Mouse (Mus musculus): ENCODE measurements around the gene Rmi2.

The Rmi2 gene

DNA sequence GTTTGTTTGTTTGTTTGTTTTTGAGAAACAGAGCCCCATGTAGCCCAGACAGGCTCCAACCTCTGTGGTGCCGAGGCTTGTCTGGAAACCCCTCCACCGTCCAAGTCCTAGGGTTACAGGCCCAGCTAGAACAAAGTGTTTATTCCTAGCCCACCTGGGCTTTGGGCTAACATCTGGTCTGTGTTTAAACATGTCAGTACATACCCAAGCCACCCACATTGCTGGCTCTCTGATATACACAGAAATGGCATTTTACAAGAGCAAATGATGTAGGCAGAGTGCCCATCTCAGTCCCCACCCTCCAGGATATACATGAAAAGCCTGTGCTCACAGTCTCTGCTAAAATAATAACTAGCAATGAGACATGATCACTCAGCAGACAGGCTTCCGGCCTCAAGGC, 81.4 kb downstream of the Rmi2 start:
- CTCF ChIA-PET = no interaction called here

- CTCF ChIA-PET = no interaction called here
Measured at GRCm38 (mm10) chr16:10919856-10920255, 85.0 kb downstream of the Rmi2 start.

DNA sequence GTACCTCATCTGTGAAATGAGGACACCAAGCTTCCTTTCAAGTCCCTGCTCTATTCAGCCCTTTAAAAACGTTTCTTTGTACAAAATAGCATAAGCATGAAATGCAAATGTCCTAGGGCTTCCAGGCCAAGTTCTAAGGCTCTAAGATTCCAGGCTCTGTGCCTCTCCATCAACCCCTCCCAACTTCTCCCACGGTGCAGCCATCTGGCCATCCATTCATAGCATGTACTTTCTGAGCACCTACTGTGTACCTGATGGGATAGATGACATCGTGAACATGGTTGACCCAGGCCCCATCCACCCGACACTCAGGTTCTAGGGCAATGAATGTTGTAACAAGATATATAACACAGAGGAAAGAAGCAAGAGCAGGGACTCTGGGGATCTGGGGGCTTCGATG, 88.7 kb downstream of the Rmi2 start:
- CTCF ChIA-PET = interaction anchor here (0.6 kb wide), 1 partner anchor 321 kb away, joined by 20 read pairs; no protein-coding TSS in a partner anchor

DNA sequence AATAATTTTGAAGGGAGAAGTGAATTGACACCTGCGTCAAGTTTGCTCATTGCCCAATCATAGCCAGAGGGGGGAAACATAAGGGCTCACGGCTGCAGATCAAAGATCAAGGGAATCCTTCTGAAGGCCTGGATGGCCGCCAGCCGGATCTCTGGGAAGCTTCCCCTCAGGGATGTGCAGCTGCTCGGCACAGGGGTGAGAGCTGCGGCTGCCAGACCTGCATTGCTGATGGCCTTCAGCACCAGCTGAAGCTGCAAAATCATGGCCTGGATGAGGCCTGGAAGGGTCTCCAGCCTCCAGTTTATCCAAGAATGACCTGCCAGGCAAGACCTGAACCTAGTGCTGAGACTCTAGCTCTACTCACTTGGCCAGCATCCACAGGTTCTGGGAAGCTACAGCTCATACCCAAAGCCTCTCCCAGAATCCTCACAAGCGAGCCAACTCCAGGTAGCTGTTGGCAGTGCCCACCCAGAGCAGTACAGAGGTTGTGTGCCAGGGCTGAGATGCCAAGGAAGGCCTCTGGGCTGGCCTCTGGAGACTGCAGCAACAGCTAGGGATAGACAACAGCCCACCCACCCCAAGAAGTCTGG, 90.8 kb downstream of the Rmi2 start:
- CTCF ChIA-PET = no interaction called here

DNA sequence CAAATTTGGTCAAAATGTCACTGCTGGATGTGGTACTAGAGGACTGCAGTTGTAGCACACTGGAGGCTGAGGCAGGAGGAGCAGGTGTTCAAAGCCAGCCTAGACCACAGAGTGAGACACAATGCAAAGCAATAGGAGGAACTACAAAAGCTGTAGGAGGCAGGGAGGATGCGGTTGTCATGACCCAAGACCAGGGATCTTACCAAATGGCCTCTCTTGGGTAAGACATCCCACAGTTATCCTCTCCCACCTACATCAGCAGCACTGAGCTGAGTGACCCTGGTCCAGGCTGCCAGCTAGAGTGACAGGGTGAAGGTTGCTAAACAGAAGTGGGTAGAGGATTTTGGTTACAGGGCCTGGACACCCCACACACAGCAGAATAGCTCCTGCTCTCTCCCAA, 92.2 kb downstream of the Rmi2 start:
- CTCF ChIA-PET = no interaction called here

DNA sequence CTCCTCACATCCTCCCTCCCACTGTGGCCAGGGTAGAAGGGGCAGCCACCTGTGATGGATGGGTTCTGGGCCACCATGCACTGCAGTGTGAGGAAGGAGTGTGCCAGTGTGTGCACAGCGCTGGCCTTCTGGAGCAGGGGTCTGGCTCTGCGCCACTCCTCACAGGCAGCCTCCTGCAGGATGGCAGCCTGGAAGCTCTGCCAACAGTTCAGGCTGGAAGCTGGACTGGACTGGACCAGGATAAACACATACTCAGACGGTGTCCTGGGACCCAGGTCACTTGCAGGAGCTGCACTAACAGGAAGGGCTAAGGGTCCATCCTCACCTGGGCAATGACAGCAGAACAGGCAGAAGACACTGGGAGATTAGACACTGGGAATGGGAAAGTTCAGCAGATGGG, 98.5 kb downstream of the Rmi2 start:
- CTCF ChIA-PET = no interaction called here

- CTCF ChIA-PET = no interaction called here
Measured at GRCm38 (mm10) chr16:10934047-10934446, 99.2 kb downstream of the Rmi2 start.

DNA sequence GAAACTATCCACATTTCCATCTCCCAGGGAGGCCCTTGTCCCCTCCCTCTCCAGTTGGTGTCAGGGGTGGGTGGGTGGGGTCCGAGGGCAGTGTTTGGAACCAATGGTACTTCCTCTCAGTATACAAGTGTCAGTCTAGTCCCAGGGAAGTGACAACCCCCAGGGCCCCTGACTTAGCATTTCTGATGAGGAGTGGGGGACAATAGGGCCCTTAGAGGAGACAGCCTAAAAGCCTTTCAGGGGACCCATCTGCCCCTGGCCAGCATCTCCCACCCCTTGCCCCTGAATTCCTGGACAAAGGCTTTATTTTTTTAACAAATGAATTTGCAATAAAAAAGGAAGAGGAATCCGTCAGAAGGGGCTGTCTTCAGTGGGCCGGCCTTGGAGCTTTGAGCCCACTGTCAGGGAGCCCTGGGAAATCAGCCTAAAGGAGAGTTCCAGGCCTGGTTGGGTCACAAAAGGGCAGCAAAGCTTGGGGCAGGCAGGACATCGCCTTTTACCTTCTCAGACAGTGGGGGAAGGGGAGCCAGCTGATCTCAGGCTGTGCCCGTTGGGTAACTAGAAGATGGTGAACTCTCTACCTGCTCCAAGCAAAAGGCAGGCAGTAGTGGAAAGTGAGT, 102.0 kb downstream of the Rmi2 start:
- CTCF ChIA-PET = no interaction called here

- CTCF ChIA-PET = no interaction called here
Measured at GRCm38 (mm10) chr16:10937497-10937896, 102.6 kb downstream of the Rmi2 start.

DNA sequence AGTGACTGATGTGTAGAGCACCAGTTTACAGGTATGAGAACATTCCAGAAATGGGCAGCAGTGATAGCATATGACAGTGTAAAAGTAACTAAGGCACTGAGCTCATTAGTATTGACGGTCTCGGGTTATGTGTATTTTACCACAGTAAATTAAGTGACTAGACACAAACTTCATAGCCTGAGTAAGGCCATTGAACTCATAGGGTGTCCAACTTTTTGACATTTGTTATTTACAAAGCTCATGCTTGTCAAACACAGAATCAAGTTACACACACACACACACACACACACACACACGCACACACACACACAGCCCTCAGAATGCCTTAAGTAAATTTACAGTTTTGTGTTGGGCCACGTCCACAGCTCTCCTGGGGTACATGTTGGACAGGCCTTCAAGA, 105.1 kb downstream of the Rmi2 start:
- CTCF ChIA-PET = interaction anchor here (0.6 to 0.8 kb wide), 2 partner anchors 43 to 46 kb away, joined by 3 to 4 read pairs; no protein-coding TSS in a partner anchor

- CTCF ChIA-PET = interaction anchor here (0.8 kb wide), 1 partner anchor 45 kb away, joined by 3 read pairs; no protein-coding TSS in a partner anchor
Measured at GRCm38 (mm10) chr16:10940661-10941060, 105.8 kb downstream of the Rmi2 start.
